Mouse (Mus musculus) embryonic fibroblast, embryonic 13.5 days (primary cell): ENCODE measurements around the gene Slain1.

ENCODE experiments used
- CTCF ChIP-seq: IDR thresholded peaks from 2 replicates; pipeline ENCODE4 v1.5.1; 2011; ENCODE audit warnings: mild to moderate bottlenecking, control low read depth, low read length, moderate library complexity, borderline replicate concordance; ENCODE audit not compliant: insufficient read depth
- POLR2A ChIP-seq: IDR thresholded peaks from 2 replicates; pipeline ENCODE4 v1.6.1; 2011; ENCODE audit warnings: low read depth, mild to moderate bottlenecking, control low read depth, low read length, moderate library complexity

- TF ChIP-seq POLR2A (no peak), CTCF (no peak)
These were observed 73.3 kb downstream of the Slain1 start for GRCm38 (mm10) chr14:103723314-103723713.
